10 mouse cellular contexts compared by ENCODE assay signal in the genomic region with DNA sequence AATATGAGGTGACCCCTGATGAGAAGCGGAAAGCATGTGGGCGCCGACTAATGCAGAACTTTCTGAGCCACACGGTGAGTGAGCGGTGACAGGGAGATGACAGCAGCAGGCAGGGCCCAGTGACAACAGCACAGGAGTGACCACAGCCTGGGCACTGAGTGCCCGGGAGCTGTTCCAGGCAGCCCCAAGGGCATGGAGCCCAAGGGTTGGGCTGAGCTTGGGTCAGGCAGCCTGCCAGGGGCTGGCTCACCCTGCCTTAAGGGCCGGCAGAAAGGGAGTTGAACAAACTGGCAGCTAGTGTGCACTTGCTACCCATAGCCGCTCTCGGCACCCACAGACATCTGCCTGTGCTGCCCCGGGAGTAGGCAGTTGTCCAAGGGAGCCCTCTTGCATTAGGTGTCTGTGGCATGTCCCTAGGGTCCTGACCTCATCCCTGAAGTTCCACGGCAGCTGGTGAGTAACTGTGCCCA. TPM values are rescaled to one million over a fixed set of nuclear protein-coding genes. Genes with fewer than 3 reads are reported as not detected.
A peak's percentile ranks its signal among the peaks of the same experiment; 100 is the strongest.
DNase-seq lines count a peak whose midpoint lies in the region; ATAC-seq and TF ChIP-seq lines count a peak whose summit lies in the region.
"Had no signal": no experiment of that assay in that cellular context is flagged by ENCODE, and none has a peak within 500 bp of the region (broad histone marks: within the 10 kb centered on the region; RNA-seq: fewer than 3 reads in every experiment).

No protein-coding gene starts in this region.

- intact Hi-C loops in heart, postnatal 10 days (cut with DNase I) = no loop called here

- H3K4me1 ChIP-seq in forebrain, postnatal 0 days (ENCODE audit: insufficient read depth) = no peaks in the 10 kb centered on the region; the same call in 1 of the 2 replicates
- peaks cover 22% of the 10 kb centered on the region for H3K4me1 ChIP-seq in forebrain, embryonic 12.5 days
- H3K4me1 ChIP-seq in forebrain, embryonic 10.5 days = peaks cover 34% of the 10 kb centered on the region

- no peak overlapping the region for H3K4me3 ChIP-seq in forebrain, postnatal 0 days (ENCODE audit: low read depth, low read length)
- no peak overlapping the region for H3K4me3 ChIP-seq in forebrain, embryonic 12.5 days (replicated peaks)
- H3K4me3 ChIP-seq in forebrain, embryonic 10.5 days = no peak overlapping the region

- H3K9me3 ChIP-seq in forebrain, postnatal 0 days (ENCODE audit: low read length) = no peaks in the 10 kb centered on the region
- H3K9me3 ChIP-seq in forebrain, embryonic 12.5 days = no peaks in the 10 kb centered on the region
- H3K9me3 ChIP-seq in forebrain, embryonic 10.5 days = no peaks in the 10 kb centered on the region

- H3K36me3 ChIP-seq in forebrain, postnatal 0 days (ENCODE audit: insufficient read depth) = peaks cover 52% of the 10 kb centered on the region
- peaks cover 66% of the 10 kb centered on the region for H3K36me3 ChIP-seq in forebrain, embryonic 12.5 days (replicated peaks)
- H3K36me3 ChIP-seq in forebrain, embryonic 10.5 days (replicated peaks) = peaks cover 83% of the 10 kb centered on the region

- 75% methylated on average over 11 of the region's 11 CpGs for WGBS in forebrain, postnatal 0 days
- WGBS in forebrain, embryonic 12.5 days = 91% methylated on average over 11 of the region's 11 CpGs
- WGBS in forebrain, embryonic 10.5 days = 93% methylated on average over 11 of the region's 11 CpGs

- H3K27ac ChIP-seq in forebrain, postnatal 0 days (ENCODE audit: low read depth, low read length) = no peak overlapping the region
- H3K27ac ChIP-seq in forebrain, embryonic 12.5 days = no peak overlapping the region
- H3K27ac ChIP-seq in forebrain, embryonic 10.5 days = no peak overlapping the region
- H3K27ac ChIP-seq: liver, embryonic 14.5 days had no signal

- peak; percentile 65 for ATAC-seq in forebrain, postnatal 0 days
- ATAC-seq in forebrain, embryonic 12.5 days (ENCODE audit: low FRiP score) = no peak
- ATAC-seq in erythroid progenitor cell, adult 5-6 weeks (replicated peaks; ENCODE audit: low FRiP score, poor library complexity, severe bottlenecking) = no peak

- no peak overlapping the region for H3K9ac ChIP-seq in forebrain, postnatal 0 days
- H3K9ac ChIP-seq in forebrain, embryonic 12.5 days = no peak overlapping the region
- H3K9ac ChIP-seq: liver, embryonic 14.5 days had no signal

- TF ChIP-seq CTCF in forebrain, postnatal 0 days (IDR thresholded peaks at IDR 0.05; ENCODE audit: low read depth) = no peak

- H3K27me3 ChIP-seq in forebrain, postnatal 0 days (ENCODE audit: insufficient read depth, low read length) = no peaks in the 10 kb centered on the region
- H3K27me3 ChIP-seq in forebrain, embryonic 12.5 days = no peaks in the 10 kb centered on the region
- H3K27me3 ChIP-seq in forebrain, embryonic 10.5 days (ENCODE audit: poor library complexity, severe bottlenecking) = no peaks in the 10 kb centered on the region

- no peak overlapping the region for H3K4me2 ChIP-seq in forebrain, postnatal 0 days (ENCODE audit: low read depth)
- no peak overlapping the region for H3K4me2 ChIP-seq in forebrain, embryonic 12.5 days

- peak; percentile 52 for DNase-seq in forebrain, postnatal 0 days
- DNase-seq in right cerebral cortex, postnatal 25 days = peak; percentile 40
- DNase-seq in right cerebral cortex, adult 2 months (ENCODE audit: low spot score in 2 of 2) = no peak
- peak; percentile 91 to 92 for DNase-seq in heart, postnatal 10 days
- DNase-seq in testis, postnatal 14 days (ENCODE audit: low spot score) = peak; percentile 53
- no peak for DNase-seq in forebrain, embryonic 10.5 days (ENCODE audit: extremely low spot score, low spot score)

RNA-seq across cellular contexts. Expression of a gene that starts 5.7 kb away (rescaled TPM):
- 79.5 and 88.2 TPM in 2 replicates for total RNA-seq in forebrain, postnatal 0 days (2014; rRNA removed)
- 38.5 and 40.8 TPM in 2 replicates for polyA plus RNA-seq in forebrain, postnatal 0 days (2015; fragmentation: Nextera tagmentation; extraction: Ambion mirVana)
- polyA plus RNA-seq in forebrain, embryonic 12.5 days (2016; fragmentation: Nextera tagmentation; extraction: Ambion mirVana) = 54.2 and 58.1 TPM in 2 replicates
- 10 to 100 TPM; 26.3 to 28.5 TPM for total RNA-seq in heart, postnatal 10 days (2021)
- 48.2 and 55.5 TPM in 2 replicates for total RNA-seq in erythroid progenitor cell, adult 5-6 weeks (2015; ENCODE audit: low replicate concordance)
- total RNA-seq in erythroid progenitor cell, adult 5-6 weeks (2017; ENCODE audit: low replicate concordance) = 62.2 and 75.7 TPM in 2 replicates
- polyA plus RNA-seq in forebrain, embryonic 10.5 days (2016; fragmentation: Nextera tagmentation; extraction: Ambion mirVana) = 44.8 and 51.1 TPM in 2 replicates

RNA-seq across cellular contexts. Expression of a gene that starts 13.5 kb away (rescaled TPM):
- 108 and 118 TPM in 2 replicates for total RNA-seq in forebrain, postnatal 0 days (2014; rRNA removed)
- polyA plus RNA-seq in forebrain, postnatal 0 days (2015; fragmentation: Nextera tagmentation; extraction: Ambion mirVana) = 7.8 and 8.7 TPM in 2 replicates
- 1.7 and 2.7 TPM in 2 replicates for polyA plus RNA-seq in forebrain, embryonic 12.5 days (2016; fragmentation: Nextera tagmentation; extraction: Ambion mirVana)
- total RNA-seq in heart, postnatal 10 days (2021) = 1 to 10 TPM; 1.7 to 1.8 TPM
- total RNA-seq in erythroid progenitor cell, adult 5-6 weeks (2015; ENCODE audit: low replicate concordance) = not detected in 2 replicates
- not detected in 2 replicates for total RNA-seq in erythroid progenitor cell, adult 5-6 weeks (2017; ENCODE audit: low replicate concordance)
- 0.75 and 0.88 TPM in 2 replicates for polyA plus RNA-seq in forebrain, embryonic 10.5 days (2016; fragmentation: Nextera tagmentation; extraction: Ambion mirVana)

RNA-seq across cellular contexts. Expression of a gene that starts 24.0 kb away (rescaled TPM):
- 0.15 TPM in 1 of 2 replicates, not detected in the other for total RNA-seq in forebrain, postnatal 0 days (2014; rRNA removed)
- 0.45 and 0.51 TPM in 2 replicates for polyA plus RNA-seq in forebrain, postnatal 0 days (2015; fragmentation: Nextera tagmentation; extraction: Ambion mirVana)
- polyA plus RNA-seq in forebrain, embryonic 12.5 days (2016; fragmentation: Nextera tagmentation; extraction: Ambion mirVana) = not detected in 2 replicates
- total RNA-seq in heart, postnatal 10 days (2021) = not detected
- total RNA-seq in erythroid progenitor cell, adult 5-6 weeks (2015; ENCODE audit: low replicate concordance) = not detected in 2 replicates
- not detected in 2 replicates for total RNA-seq in erythroid progenitor cell, adult 5-6 weeks (2017; ENCODE audit: low replicate concordance)
- not detected in 2 replicates for polyA plus RNA-seq in forebrain, embryonic 10.5 days (2016; fragmentation: Nextera tagmentation; extraction: Ambion mirVana)
- total RNA-seq: hematopoietic stem cell, adult 5-6 weeks had no signal

RNA-seq across cellular contexts. Expression of a gene that starts 35.5 kb away (rescaled TPM):
- not detected in 2 replicates for total RNA-seq in forebrain, postnatal 0 days (2014; rRNA removed)
- 0.93 and 1.5 TPM in 2 replicates for polyA plus RNA-seq in forebrain, postnatal 0 days (2015; fragmentation: Nextera tagmentation; extraction: Ambion mirVana)
- polyA plus RNA-seq in forebrain, embryonic 12.5 days (2016; fragmentation: Nextera tagmentation; extraction: Ambion mirVana) = not detected in 2 replicates
- total RNA-seq in heart, postnatal 10 days (2021) = not detected
- total RNA-seq in erythroid progenitor cell, adult 5-6 weeks (2015; ENCODE audit: low replicate concordance) = not detected in 2 replicates
- total RNA-seq in erythroid progenitor cell, adult 5-6 weeks (2017; ENCODE audit: low replicate concordance) = not detected in 2 replicates
- not detected in 2 replicates for polyA plus RNA-seq in forebrain, embryonic 10.5 days (2016; fragmentation: Nextera tagmentation; extraction: Ambion mirVana)
- total RNA-seq: hematopoietic stem cell, adult 5-6 weeks had no signal
- polyA plus RNA-seq: liver, embryonic 14.5 days had no signal

RNA-seq across cellular contexts. Expression of a gene that starts 37.4 kb away (rescaled TPM):
- 545 and 619 TPM in 2 replicates for total RNA-seq in forebrain, postnatal 0 days (2014; rRNA removed)
- polyA plus RNA-seq in forebrain, postnatal 0 days (2015; fragmentation: Nextera tagmentation; extraction: Ambion mirVana) = 603 and 619 TPM in 2 replicates
- polyA plus RNA-seq in forebrain, embryonic 12.5 days (2016; fragmentation: Nextera tagmentation; extraction: Ambion mirVana) = 591 and 654 TPM in 2 replicates
- 10 to 100 TPM; 53.7 to 58.2 TPM for total RNA-seq in heart, postnatal 10 days (2021)
- total RNA-seq in erythroid progenitor cell, adult 5-6 weeks (2015; ENCODE audit: low replicate concordance) = not detected in 2 replicates
- 0.45 TPM in 1 of 2 replicates, not detected in the other for total RNA-seq in erythroid progenitor cell, adult 5-6 weeks (2017; ENCODE audit: low replicate concordance)
- polyA plus RNA-seq in forebrain, embryonic 10.5 days (2016; fragmentation: Nextera tagmentation; extraction: Ambion mirVana) = 346 and 355 TPM in 2 replicates

Comparison
In these comparisons a context has a peak if more than half of its experiments do, and no peak if none do; other contexts are left out.
1. DNase-seq: peak in forebrain, postnatal 0 days (single experiment), right cerebral cortex, postnatal 25 days (single experiment), heart, postnatal 10 days (2 of 2) and testis, postnatal 14 days (single experiment); none in right cerebral cortex, adult 2 months (0 of 2) and forebrain, embryonic 10.5 days (single experiment).
2. RNA of a gene that starts 13.5 kb away (total RNA-seq): 108 to 118 TPM in forebrain, postnatal 0 days; 1.7 to 1.8 TPM in heart, postnatal 10 days and not detected in erythroid progenitor cell, adult 5-6 weeks; every median in the first group is over 10 times any median in the second.